Mouse (Mus musculus) brown adipose tissue, adult 24 weeks (tissue): ENCODE measurements around the gene Phactr2. TPM values are rescaled to one million over a fixed set of nuclear protein-coding genes. Genes with fewer than 3 reads are reported as not detected.

Experiments
- H3K27ac ChIP-seq: fragments of 200-500 bp; replicated peaks from 2 replicates; pipeline ENCODE4 v1.5.1; 2012; ENCODE audit warnings: low read depth, mild to moderate bottlenecking, low read length
- H3K4me1 ChIP-seq: fragments of 200-500 bp; 2 replicates; pipeline ENCODE4 v1.6.1; 2012; ENCODE audit warnings: low read length, mixed read lengths; ENCODE audit not compliant: control insufficient read depth, insufficient read depth, insufficient read length
- H3K4me3 ChIP-seq: fragments of 200-500 bp; 2 replicates; pipeline ENCODE4 v1.5.1; 2012; ENCODE audit warnings: low read depth, mild to moderate bottlenecking, low read length, moderate library complexity; ENCODE audit not compliant: insufficient read depth
- polyA plus RNA-seq: library from polyadenylated mRNA; stranded (reverse); fragments of >200 nt; gene quantifications from 2 replicates; pipeline ENCODE4 v1.2.4, GENCODE M21; 2012; ENCODE audit not compliant: missing spikeins, insufficient read depth, insufficient read length

The Phactr2 gene
- polyA plus RNA-seq, 1 experiment: 15.3 TPM

DNA sequence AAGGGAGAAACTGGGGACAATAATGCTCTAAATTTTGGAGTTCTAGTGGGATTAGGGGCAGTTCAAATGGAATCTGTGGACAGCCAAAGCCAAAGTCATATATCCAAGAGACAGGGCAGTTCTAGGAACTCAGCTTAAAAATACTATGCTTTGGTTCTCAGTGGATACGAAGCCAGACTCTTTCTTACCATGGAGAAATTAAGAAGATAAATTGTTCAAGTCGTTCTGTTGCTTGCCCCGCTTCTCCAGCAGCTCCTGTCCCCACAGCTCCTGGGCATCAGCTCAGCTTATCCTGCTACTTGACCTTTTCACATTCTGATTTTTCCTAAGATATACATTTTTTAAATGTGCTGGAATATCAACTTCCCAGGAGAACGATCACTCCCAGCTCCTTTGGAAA is 80.2 kb downstream of the Phactr2 start:
- Histone ChIP-seq H3K4me3 (no peak overlapping the region), H3K27ac (no peak overlapping the region), H3K4me1 (no peaks in the 10 kb centered on the region)

DNA sequence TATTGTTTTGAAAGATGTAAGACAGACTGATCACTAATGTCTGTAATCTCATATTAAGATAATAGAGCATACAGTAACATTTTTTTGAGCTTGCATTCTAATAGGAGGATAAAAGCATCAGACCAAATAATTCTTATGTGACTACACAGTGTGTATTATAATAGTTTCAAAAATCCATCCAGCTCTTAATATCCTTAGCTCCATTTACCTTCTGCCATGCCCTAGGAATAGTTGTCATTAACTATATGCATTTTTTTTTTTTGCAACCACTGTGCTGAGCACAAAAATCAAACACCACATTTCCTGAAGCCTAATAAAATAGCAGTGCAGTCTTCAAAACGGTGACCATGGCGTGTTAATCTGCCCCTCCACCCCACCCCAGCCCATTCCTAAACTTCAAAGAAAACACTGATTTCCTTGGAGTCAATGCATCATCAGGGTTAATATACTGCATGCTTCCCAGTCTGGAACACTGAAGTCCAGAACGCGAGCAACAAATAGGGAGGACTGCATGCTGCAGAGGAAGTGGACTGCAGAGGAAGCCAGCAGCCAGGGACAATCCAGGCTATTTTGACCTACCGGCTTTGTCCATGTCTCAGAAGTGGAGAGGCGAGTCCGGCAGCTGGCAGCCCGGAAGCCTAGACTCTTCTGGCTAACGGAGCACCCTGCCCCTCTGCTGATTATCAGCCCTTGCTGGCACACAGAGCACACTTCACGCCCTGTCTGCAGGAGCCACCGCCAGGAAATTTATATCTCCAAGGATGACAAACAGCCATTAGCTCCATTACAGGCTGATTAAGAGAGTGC is 85.9 kb downstream of the Phactr2 start:
- H3K4me1 ChIP-seq: no peaks in the 10 kb centered on the region
- no peak overlapping the region for H3K27ac ChIP-seq
- no peak overlapping the region for H3K4me3 ChIP-seq

DNA sequence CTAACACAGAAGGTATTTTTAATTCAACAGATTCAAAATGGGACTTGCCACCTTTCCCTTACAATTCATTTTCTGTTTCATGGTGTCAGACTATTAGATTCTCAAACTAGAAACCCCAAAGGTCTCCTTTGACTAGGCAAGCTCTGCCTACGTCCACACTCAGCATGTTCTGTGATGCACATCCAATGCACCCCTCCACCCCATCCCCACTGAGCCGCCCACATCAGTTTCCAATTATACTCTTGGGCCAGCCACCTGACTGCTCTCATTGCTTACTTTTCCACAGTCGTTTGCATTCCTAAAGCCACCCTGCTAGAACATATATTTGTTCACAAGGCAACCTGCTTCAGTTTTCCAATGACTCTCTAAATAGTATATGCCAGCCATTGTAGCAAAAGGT is 89.3 kb downstream of the Phactr2 start:
- Histone ChIP-seq H3K27ac (no peak overlapping the region), H3K4me1 (no peaks in the 10 kb centered on the region)

DNA sequence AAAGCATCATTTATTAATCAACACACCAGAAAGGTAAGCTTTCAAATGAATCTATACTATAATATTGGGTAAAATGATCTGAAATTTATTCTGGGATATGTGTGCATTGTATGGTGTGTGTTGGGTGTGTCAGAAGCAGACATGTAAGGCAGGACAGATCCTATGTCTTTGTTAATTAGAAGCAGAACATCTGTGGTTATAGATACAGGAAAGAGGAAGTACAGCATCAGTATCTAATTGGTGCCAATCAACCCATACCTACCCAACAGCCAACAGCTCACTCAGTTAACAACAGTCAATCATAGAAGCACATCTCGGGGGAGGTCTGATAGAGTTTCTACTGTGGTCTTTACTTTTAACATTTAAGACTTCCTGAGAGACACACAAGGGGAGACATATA is 96.3 kb downstream of the Phactr2 start:
- no peaks in the 10 kb centered on the region for H3K4me1 ChIP-seq
- H3K27ac ChIP-seq: no peak overlapping the region
- H3K4me3 ChIP-seq: no peak overlapping the region

More for the DNA sequence above, 89.3 kb downstream of the Phactr2 start:
- H3K4me3 ChIP-seq: no peak overlapping the region

DNA sequence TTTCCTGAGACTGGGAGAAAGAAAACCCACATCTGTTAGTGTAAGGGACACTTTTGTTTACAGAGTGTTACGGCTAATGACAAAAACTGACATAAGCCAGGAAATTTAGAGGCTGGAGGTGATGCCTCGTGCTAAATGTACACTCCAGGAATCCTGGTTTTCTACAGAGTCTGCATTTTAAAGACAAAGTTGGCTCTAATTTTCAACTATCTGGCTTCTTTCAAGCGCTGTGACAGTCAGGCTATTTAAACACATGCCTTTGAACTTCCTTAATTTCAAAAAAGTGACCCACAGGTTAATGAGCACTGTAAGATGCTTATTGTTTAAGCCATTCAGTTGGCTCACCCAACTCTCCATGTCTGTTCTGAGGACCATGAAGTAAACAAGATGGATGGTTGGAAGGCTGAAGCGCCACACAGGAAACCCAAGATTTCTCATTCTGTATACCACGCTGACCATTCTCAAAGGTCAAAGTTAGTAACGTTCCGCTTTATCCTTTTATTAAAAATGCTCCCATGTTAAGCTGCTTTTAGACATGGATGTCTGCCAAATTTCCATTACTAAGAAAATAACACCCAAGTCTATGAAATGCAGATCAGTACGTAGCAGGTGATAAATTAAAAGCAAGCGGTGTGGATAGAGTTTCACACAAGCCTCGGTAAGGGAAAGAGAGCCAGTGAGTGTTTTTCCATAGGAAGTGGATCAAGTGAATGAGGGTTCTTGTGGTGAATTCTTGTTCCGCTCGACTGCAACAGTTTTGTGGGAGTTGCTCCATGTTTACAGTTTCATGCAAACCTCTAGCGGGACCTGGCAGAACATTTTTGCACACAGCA is 97.6 kb downstream of the Phactr2 start:
- no peak overlapping the region for H3K27ac ChIP-seq
- H3K4me3 ChIP-seq: no peak overlapping the region
- no peaks in the 10 kb centered on the region for H3K4me1 ChIP-seq

DNA sequence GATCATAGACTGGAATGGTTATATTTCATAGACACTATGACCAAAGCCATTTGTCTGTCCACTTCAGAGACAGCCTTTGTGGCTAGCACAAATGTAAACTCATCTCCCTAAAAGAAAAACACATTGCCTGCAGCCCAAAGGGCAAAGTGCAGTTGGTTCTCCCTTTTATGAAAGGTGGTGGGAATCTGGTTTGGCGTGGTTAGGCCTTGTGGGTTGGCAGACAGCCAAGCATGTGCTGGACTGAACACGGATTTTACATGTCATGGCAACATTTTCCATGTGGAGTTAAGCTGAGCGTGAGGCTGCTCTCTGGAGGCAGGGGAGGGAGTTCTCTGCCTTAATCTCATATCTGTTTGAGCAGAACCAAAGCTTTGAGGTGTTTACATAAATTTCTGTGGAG is 98.4 kb downstream of the Phactr2 start:
- Histone ChIP-seq H3K4me3 (no peak overlapping the region), H3K27ac (no peak overlapping the region), H3K4me1 (no peaks in the 10 kb centered on the region)

DNA sequence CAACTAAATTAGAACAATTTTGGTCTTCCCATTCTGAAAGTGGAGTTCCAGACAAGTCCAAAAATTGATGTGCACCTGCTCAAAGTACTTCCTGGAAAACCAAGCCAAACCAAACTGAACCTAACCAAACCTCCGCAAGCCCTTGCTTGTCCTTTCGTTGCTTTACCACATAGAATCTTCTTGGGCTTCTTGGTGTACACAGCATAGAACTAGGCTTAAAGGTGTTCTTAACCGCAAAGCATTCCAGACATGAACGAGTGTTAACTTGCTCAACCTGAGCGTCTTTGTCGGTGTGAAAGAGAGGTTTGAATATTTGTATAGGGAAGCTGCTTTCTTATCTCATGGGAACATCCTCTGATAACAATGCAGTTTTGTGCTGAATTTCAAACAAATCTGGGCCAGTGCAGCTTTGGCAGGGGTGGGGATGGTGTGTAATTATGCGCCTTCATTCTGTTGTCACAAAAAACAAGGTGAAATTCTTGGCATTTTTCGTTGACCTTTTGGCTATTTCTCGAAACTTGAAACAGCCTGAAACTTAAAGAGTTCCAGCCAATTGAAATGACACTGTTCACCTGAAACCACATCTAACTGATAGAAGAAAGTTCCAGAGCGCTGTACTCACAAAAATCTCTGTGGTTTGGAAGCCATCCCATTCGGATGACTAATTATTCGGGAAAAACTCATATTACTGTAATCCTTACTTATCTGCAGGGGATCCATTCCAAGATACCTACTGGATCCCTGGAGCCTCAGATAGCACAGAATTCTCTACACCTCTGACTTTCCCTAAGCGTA is 104.4 kb downstream of the Phactr2 start:
- Histone ChIP-seq H3K27ac (no peak overlapping the region), H3K4me1 (no peaks in the 10 kb centered on the region), H3K4me3 (no peak overlapping the region)

DNA sequence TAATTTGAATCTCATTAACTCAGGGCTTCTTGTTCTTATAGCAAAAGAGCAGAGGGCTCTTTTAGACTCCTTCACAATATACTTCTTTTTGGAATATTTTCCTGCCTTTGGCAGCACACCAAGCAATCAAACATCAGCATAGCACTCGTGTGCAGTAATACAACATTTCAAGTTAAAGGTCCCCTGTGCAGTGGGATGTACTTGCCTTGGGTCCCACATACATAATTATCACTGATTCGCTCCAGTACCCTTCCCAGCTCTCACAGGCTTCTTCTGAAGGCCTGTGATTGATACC is 110.0 kb downstream of the Phactr2 start:
- Histone ChIP-seq H3K4me3 (no peak overlapping the region), H3K4me1 (no peaks in the 10 kb centered on the region), H3K27ac (no peak overlapping the region)

DNA sequence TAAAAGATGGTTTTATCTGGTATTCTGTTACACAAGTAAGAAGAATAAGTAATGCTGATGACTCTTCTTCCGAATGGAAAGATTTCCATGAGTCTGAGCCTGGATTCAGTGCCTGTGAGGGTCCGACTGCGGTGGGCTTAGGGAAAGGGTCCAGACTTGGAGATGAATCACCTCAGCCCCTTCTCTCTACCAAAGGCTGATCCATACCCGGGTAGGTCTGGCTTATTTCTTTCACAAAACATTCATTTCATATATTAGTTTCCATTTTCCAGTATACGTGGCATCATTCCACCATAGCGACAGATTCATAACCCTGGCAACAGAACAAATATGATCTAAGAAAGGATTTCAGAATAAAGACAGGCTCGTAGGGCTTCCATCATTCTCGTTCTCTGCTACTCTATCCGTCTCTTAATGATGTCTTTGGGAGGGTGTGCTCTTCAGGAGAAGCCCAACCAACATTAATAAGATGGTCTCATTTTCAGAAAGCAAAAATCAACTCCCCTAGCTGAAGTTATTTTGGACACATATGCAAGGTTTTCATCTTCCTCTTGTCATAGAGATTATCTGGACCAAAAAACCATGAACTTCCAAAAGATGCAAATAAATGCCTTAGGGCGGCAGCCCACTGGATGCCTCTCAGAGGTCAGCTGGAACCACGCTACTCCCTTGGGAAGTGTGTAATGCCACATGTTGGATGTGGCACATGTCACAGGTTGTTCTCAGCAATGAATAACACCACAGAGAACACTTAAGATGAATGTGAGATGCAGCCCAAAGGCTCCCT is 110.5 kb downstream of the Phactr2 start:
- H3K4me1 ChIP-seq: no peaks in the 10 kb centered on the region
- H3K4me3 ChIP-seq: no peak overlapping the region
- no peak overlapping the region for H3K27ac ChIP-seq

DNA sequence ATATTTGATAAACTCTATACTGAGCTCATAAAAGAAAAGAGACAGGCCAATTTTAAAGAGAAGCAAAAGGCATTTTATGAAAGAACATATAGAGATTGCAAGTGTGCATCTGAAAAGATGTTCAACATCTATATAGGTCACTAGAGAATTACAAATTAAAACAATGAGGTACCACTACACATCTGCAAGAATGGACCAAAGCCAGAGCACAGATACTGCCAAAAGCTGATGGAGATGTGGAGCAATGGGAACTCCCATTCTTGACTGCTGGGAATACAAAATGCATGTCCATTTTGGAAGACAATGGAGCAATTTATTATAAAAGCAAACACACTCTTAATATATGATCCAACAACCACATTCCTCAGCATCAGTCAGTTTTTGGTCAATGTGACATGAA is 113.3 kb downstream of the Phactr2 start:
- no peaks in the 10 kb centered on the region for H3K4me1 ChIP-seq
- no peak overlapping the region for H3K4me3 ChIP-seq
- no peak overlapping the region for H3K27ac ChIP-seq

DNA sequence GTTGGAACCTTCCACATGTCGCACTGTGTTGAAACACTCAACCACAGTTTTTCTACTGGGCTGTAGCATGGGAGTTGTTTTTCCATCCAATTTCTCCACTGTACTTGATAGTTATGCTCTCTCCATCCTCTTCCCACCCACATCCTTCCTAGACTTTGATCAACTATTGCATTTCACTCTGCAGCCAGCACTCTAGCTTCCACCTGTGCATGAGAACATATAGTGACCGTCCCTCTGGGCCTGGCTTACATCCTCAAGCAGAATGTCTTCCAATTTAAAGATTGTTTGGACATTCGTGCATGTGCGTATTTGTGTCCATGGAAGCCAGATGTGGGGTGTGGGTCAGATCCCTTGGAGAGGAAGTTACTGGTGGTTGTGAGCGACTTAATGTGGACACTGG is 114.4 kb downstream of the Phactr2 start:
- H3K4me1 ChIP-seq: no peaks in the 10 kb centered on the region
- no peak overlapping the region for H3K27ac ChIP-seq

DNA sequence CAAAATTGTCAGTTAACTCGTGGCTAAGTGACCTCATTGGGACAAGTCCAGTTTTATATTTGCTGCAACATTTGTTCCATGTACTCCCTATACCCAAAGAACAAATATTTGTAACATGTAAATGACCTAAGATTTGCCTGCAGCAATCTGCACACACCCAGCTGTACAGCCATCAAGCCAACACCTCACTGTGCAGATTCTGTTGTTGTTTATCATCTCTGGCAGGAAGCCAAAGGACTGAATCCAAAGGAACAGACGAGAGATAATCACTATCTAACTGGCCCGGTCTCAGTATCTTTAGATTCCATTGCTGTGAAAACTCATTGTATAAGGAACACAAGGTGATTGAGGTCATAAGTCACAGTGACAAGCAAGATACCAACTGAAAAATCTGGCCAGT is 115.5 kb downstream of the Phactr2 start:
- H3K27ac ChIP-seq: no peak overlapping the region
- no peaks in the 10 kb centered on the region for H3K4me1 ChIP-seq
- no peak overlapping the region for H3K4me3 ChIP-seq

More for the DNA sequence above, 114.4 kb downstream of the Phactr2 start:
- H3K4me3 ChIP-seq: no peak overlapping the region

DNA sequence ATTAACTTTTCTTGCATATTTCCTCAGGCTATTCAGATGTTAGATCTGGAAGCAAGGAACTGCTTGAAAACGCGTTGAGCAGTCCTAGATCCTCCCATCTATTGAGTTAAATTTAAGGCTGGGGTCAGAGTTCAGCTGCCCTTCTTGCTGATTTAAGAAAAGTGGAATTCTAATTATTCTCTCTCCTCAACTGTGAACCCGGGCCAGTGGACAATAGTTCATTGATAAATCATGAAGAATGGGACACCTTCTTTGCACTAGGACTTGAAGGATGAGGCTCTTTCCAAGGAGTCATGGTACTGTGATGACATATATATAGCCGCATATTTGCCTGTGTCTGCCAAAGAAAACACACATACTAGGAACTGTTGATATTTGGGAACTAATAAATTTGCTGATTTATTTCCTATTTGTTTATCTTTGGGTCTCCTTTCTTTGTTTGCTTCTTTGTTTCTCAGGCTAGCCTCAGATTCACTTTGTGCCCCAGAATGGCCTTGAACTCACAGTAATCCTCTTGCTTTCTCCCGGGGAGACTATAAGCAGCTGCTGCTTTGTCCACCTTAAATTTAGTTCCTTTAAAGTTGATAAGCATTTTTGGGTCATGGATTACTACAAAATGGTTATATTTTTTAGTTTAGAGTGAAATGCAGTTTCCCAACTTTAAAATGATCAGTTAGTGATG is 127.5 kb downstream of the Phactr2 start:
- no peak overlapping the region for H3K27ac ChIP-seq
- no peaks in the 10 kb centered on the region for H3K4me1 ChIP-seq
- no peak overlapping the region for H3K4me3 ChIP-seq

DNA sequence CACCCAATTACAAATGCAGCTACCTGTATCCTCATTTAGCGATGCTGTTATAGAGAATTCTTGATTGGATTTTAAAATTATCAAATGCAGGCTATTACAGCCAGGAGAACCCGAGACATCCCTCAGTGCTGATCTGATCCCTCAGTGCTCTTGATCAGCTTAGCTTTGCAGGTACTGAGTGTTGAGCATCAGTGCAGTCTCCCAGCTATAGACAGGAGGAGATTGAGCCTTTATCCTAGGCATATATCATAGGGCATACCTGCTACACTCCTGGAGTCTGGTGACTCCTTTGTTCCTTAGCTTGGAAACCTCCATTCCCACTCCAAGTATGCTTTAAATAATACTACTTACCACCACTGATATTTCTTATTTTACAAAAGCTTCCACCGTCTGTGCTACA is 133.6 kb downstream of the Phactr2 start:
- Histone ChIP-seq H3K4me1 (no peaks in the 10 kb centered on the region), H3K27ac (no peak overlapping the region), H3K4me3 (no peak overlapping the region)
